Mouse (Mus musculus) ES-E14 (cell line): Measurements from ENCODE around the gene Zbed4. TPM values are rescaled to one million over a fixed set of nuclear protein-coding genes. Genes with fewer than 3 reads are reported as not detected.

Experiments used
- DNase-seq: peaks from one replicate; pipeline ENCODE4 v3.0.0-alpha.2; 2013; ENCODE audit warnings: low read depth, low spot score
- H3K27ac ChIP-seq: 2 replicates; pipeline ENCODE4 v1.5.1; 2012; ENCODE audit warnings: low read depth, mild to moderate bottlenecking, low read length, moderate library complexity, mixed read lengths; ENCODE audit not compliant: poor library complexity, insufficient read depth, severe bottlenecking
- H3K36me3 ChIP-seq: 2 replicates; pipeline ENCODE4 v1.6.1; 2012; ENCODE audit warnings: mild to moderate bottlenecking, low read length, moderate library complexity, mixed read lengths; ENCODE audit not compliant: control insufficient read depth, poor library complexity, insufficient read depth, severe bottlenecking
- H3K4me1 ChIP-seq, 2 experiments: fragments of 150-350 bp in 1 of 2; sonication (generic) in 1 of 2; 2 replicates each; pipeline ENCODE4 v1.6.1; 2012; ENCODE audit warnings: low read length in 2 of 2, mild to moderate bottlenecking in 1 of 2, mixed read lengths in 1 of 2; ENCODE audit not compliant: control insufficient read depth in 2 of 2, insufficient read depth in 2 of 2, poor library complexity in 1 of 2
- H3K4me3 ChIP-seq, 2 experiments: fragments of 150-350 bp in 1 of 2; sonication (generic) in 1 of 2; 2 replicates each; pipeline ENCODE4 v1.5.1; 2012; ENCODE audit warnings: low read length in 2 of 2, low read depth in 1 of 2, mild to moderate bottlenecking in 1 of 2, mixed read lengths in 1 of 2; ENCODE audit not compliant: insufficient read depth in 1 of 2, poor library complexity in 1 of 2, severe bottlenecking in 1 of 2
- H3K9ac ChIP-seq: 2 replicates; pipeline ENCODE4 v1.6.1; 2012; ENCODE audit warnings: low read depth, mild to moderate bottlenecking, low read length, mixed read lengths; ENCODE audit not compliant: poor library complexity, insufficient read depth, severe bottlenecking
- H3K9me3 ChIP-seq: fragments of 150-350 bp; sonication (generic); 2 replicates; pipeline ENCODE4 v1.6.1; 2012; ENCODE audit warnings: low read depth, mild to moderate bottlenecking, low read length; ENCODE audit not compliant: control insufficient read depth, insufficient read depth
- CHD2 ChIP-seq: IDR thresholded peaks from 2 replicates; pipeline ENCODE4 v1.6.1; 2014; ENCODE audit warnings: mild to moderate bottlenecking, low read depth, low read length, inconsistent platforms
- HCFC1 ChIP-seq: IDR thresholded peaks from 2 replicates; pipeline ENCODE4 v1.6.1; 2012; ENCODE audit warnings: low read length, inconsistent platforms, borderline replicate concordance; ENCODE audit not compliant: insufficient read depth
- MAFK ChIP-seq: IDR thresholded peaks from 2 replicates; pipeline ENCODE4 v1.6.1; 2014; ENCODE audit warnings: mild to moderate bottlenecking, low read depth, low read length, inconsistent platforms; ENCODE audit not compliant: insufficient read depth
- ZC3H11A ChIP-seq: IDR thresholded peaks from 2 replicates; pipeline ENCODE4 v1.6.1; 2012; ENCODE audit warnings: low read depth, mild to moderate bottlenecking, inconsistent platforms, low read length, borderline replicate concordance
- ZNF384 ChIP-seq: IDR thresholded peaks from 2 replicates; pipeline ENCODE4 v1.6.1; 2012; ENCODE audit warnings: low read depth, low read length, inconsistent platforms
- in situ Hi-C, 2 experiments: fragments of 600-800 bp; cut with MboI; formaldehyde crosslinking; loops; one replicate each; pipeline ENCODE4 v1.15.1; 2025; ENCODE audit warnings: low sequenced_read_pairs in 2 of 2, inconsistent platforms in 1 of 2; ENCODE audit not compliant: unreplicated experiment in 2 of 2
- total RNA-seq: library from RNA; depleted of rRNA; stranded (reverse); fragments of 300-350 nt; gene quantifications from 2 replicates; pipeline ENCODE4 v1.2.3, GENCODE M21; 2012

The Zbed4 gene
- total RNA-seq, 1 experiment, result 43.6 TPM

DNA sequence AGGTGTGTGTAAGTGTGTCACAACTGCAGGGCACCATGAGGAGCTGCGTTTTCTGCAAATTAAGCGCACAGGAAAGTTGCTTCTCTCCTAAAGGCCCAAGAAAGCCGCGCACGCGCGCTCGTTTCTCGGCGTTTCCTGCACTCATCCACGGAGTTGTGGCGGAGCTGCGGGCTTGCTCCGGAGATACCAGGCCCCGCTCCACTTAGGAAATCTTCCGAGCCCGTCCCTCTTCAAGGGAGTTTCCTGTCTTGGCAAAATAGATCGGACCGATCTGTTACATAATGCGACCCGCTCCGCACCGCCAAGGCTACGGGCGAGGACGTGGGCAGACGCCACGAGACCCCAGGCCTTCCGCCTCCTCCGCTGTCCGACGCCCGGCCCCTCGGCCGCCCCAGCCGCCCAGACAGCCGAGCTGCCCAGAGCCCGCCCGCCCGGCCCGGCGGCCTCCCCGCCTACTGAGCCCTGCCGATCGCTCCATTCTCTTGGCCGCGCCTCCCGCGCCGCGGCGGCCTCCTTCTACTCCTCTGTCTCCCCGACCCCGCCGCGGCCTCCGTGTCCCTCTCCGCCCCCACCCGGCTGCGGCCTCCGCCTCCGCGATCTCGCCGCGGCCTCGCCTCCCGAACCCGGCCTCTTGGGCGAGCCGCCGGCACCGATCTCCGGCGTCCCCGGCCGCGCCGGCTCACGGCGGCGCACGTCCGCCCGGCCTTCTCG, 18.3 kb upstream of the Zbed4 start:
- no peaks in the 10 kb centered on the region for H3K9me3 ChIP-seq
- H3K36me3 ChIP-seq, result peaks cover 21% of the 10 kb centered on the region
- H3K4me3 ChIP-seq, result peak overlapping the region; percentile 97 to 99
- peak overlapping the region; percentile 97 for H3K9ac ChIP-seq
- H3K4me1 ChIP-seq, result peaks cover 18 to 36% of the 10 kb centered on the region in 2 experiments
- in situ Hi-C loops, result no loop called here
- no peak for DNase-seq
- TF ChIP-seq HCFC1 (no peak), MAFK (no peak), ZC3H11A (no peak), CHD2 (no peak), ZNF384 (no peak)
- peak overlapping the region; percentile 56 for H3K27ac ChIP-seq

DNA sequence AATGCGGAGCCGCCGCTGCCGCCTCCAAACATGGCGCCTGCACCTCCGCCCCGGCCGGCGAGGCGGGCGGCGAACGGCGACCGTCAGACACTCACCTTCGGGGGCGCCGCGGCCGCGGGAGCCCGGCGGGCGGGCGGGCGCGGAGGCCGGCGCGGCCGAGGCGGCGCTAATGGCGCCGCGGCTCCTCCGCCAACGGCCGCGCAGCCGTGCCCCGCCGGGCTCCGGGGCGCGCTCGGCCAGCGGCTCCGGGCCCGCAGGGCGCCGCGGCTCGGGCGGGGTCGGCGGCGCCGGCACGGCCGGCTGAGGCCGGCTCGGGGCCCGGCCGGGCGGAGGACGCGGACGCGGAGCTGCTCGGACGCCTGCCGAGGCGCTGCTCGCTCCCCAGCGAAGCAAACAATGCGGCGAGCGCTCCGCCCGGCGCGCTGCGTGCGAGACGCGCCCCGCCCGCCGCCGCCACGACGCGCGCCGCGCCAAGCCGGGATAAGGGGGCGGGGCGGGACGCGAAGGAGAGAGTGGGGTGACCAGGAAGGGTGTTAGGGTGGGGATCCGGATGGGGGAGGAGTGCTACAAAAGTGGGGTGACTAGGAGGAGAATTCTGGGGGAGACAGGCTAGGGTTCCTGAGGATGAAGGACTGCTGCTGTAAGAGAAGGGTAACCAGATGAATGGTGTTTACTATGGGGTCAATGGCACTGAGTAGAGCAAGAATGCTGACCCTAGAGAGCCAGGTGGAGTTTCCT, 17.5 kb upstream of the Zbed4 start, which contains the start of gene Brd1:
Brd1 (minus strand) TSS at position 400 of the 738 bp plus-strand sequence.
- H3K4me1 ChIP-seq, result peaks cover 18 to 35% of the 10 kb centered on the region in 2 experiments
- TF ChIP-seq CHD2 (no peak), ZNF384 (no peak), MAFK (no peak), HCFC1 (no peak), ZC3H11A (no peak)
- peak within 1 kb of the TSS; percentile 97 to 99 for H3K4me3 ChIP-seq
- peak within 1 kb of the TSS; percentile 56 for H3K27ac ChIP-seq
- in situ Hi-C loops, result no loop called here
- no peaks in the 10 kb centered on the region for H3K9me3 ChIP-seq
- no peak for DNase-seq
- peak within 1 kb of the TSS; percentile 97 for H3K9ac ChIP-seq
- peaks cover 15% of the 10 kb centered on the region for H3K36me3 ChIP-seq

DNA sequence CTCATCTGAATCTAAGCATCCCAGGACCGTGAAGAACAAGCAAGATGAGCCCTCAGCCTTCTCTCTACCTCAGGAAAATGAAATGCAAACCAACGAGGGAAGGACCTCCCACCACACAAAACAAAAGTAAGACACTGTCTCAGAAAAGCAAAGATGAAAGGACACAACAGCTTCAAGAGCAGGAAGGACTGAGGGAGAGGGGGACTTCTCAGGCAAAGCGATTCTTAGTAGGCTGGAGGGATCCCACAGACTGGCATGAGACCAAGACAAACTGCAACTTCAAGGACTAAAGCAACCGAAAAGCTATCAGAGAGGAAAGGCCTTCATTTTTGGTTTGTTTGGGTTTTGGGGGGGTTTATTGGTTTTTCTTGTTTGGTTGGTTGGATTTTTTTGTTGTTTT, 15.3 kb upstream of the Zbed4 start:
- TF ChIP-seq ZC3H11A, result no peak
- no peak for TF ChIP-seq HCFC1
- no peak for TF ChIP-seq MAFK
- no peak for TF ChIP-seq ZNF384
- TF ChIP-seq CHD2, result no peak
- Histone ChIP-seq H3K9ac (no peak overlapping the region), H3K36me3 (no peaks in the 10 kb centered on the region), H3K4me3 (no peak overlapping the region), H3K4me1 (peaks cover 12 to 17% of the 10 kb centered on the region in 2 experiments), H3K27ac (no peak overlapping the region), H3K9me3 (no peaks in the 10 kb centered on the region)
- DNase-seq, result no peak
- in situ Hi-C loops, result no loop called here

DNA sequence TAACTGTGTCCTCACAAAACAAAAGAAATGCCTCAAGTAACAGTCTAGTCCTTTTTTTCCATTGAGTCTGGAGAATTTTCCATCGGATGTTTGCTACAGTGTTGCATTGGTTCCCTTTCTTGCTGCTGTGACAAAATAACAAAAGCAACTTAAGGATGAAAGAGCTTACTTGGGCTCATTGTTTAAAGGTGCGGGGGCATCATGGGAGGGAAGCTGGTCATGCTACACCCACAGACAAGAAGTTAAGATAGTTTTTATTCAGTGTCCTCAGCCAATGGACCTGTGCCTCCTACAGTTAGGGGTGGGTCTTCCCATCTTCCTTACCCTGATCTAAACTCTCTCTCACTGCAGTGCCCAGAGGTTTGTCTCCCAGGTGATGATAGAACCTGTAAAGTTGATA, 13.0 kb upstream of the Zbed4 start:
- in situ Hi-C loops, result no loop called here

More for the DNA sequence above, 13.0 kb upstream of the Zbed4 start:
- Histone ChIP-seq H3K36me3 (no peaks in the 10 kb centered on the region), H3K9ac (no peak overlapping the region), H3K4me1 (peaks cover 4 to 10% of the 10 kb centered on the region in 2 experiments; a peak in 3 of 4 replicates), H3K9me3 (no peaks in the 10 kb centered on the region), H3K27ac (no peak overlapping the region), H3K4me3 (no peak overlapping the region)
- TF ChIP-seq HCFC1 (no peak), CHD2 (no peak), ZNF384 (no peak), MAFK (no peak), ZC3H11A (no peak)
- no peak for DNase-seq
